Mouse (Mus musculus): ENCODE measurements around the gene Spocd1.

Gene Spocd1

GRCm38 (mm10) chr4:129998124-129998523 lies 69.1 kb downstream of the Spocd1 start:
- peak; percentile 16 for DNase-seq (ENCODE audit: extremely low read depth, low read depth, low spot score)

GRCm38 (mm10) chr4:130001710-130002109 lies 72.7 kb downstream of the Spocd1 start:
- no peak for DNase-seq (ENCODE audit: extremely low read depth, low read depth, low spot score)

- DNase-seq (ENCODE audit: extremely low read depth, low read depth, low spot score), result no peak
Measured at GRCm38 (mm10) chr4:130002157-130002556, 73.1 kb downstream of the Spocd1 start.

GRCm38 (mm10) chr4:130005593-130005992 lies 76.5 kb downstream of the Spocd1 start:
- DNase-seq (ENCODE audit: extremely low read depth, low read depth, low spot score), result no peak

GRCm38 (mm10) chr4:130006533-130006932 lies 77.5 kb downstream of the Spocd1 start:
- DNase-seq (ENCODE audit: extremely low read depth, low read depth, low spot score), result no peak
